Mouse (Mus musculus): ENCODE data around the gene Glyatl3.

Gene Glyatl3

GRCm38 (mm10) chr17:40914250-40914649, at the start of gene Glyatl3:
TSS of gene Glyatl3 (minus strand) at chr17:40914350.
- no peak for DNase-seq (ENCODE audit: low read depth, low spot score)

DNA sequence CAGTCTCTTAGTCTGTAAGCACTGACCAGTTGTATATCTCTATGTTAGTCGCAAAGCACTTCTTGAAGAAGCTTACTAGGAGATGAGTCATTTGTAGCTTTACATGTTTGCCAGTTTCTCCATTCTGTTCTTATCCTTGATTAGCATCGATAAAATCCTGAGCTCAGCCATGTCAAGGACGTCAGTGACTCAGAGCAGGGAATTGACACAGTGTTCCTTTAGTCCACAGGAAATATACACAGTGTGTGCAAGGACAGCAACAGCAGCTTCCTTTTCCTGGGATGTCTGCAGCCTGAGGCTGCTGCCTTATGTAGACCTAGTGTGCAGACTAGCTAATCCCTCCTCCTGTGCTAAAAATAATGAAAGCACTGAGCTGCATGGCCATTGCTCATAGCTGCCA, 34.4 kb upstream of the Glyatl3 start:
- no peak for DNase-seq (ENCODE audit: low read depth, low spot score)

- peak; percentile 98 for DNase-seq (ENCODE audit: low read depth, low spot score)
Measured at GRCm38 (mm10) chr17:40934420-40935231, 20.5 kb upstream of the Glyatl3 start, which contains the start of the genes Mut and Cenpq. TSS of gene Mut (plus strand) at chr17:40934685. TSS of gene Cenpq (minus strand) at chr17:40935047.

DNA sequence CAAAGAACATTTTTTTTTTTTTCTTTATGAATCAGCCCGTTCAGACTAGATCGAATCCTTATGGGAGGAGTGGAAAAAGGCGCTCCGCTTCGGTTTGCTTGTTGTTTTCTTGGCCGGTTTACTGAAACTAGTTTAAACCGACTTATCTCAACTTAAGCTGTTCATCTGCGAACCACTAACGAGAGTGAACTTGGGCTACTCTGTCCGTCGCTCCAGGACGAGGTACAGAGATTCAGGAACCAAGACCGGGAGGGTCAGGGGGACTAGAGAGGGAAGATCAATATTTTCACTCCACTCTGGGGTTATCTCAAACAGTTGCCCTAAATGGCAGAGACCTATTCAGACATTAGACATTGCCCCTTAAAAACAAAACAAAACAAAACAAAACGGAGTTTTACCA, 19.8 kb upstream of the Glyatl3 start:
- DNase-seq (ENCODE audit: low read depth, low spot score) = peak; percentile 4

DNA sequence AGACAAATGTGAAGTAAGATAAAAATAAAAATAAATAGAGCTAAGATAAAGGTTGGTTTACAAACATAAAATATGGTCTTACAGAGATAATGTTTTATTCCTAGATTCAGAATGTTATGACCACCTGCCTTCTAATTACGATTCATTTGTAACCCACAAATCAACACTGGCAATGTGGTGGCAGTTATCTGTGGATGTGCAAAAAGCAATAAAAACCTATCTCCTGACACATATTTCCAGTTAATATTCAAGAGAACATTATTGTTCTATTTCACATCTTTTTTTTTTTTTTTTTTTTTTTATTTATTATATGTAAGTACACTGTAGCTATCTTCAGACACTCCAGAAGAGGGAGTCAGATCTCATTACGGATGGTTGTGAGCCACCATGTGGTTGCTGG, 1.3 kb upstream of the Glyatl3 start:
- no peak for DNase-seq (ENCODE audit: low read depth, low spot score)

DNA sequence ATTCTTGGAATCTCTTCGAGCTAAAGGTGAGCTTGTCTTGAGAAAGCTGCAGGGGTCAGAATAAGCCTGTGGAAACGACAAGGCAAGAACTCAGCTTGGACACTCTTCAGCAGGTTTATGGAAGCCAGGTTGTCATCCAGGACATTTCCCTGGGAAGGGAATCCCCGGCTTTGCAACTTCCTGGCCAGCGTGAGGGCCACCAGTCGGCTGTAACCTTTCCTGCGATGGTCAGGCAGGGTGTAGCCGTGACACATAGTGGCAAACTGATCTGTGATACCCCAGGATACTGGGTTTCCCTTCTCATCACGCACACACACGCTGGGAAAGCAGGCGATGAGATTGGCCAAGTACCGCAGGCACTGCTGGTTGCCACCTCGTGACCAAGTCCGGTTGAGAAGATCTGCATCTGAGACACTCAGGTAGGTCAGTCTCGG, 9.4 kb downstream of the Glyatl3 start:
- DNase-seq (ENCODE audit: low read depth, low spot score) = no peak

- DNase-seq (ENCODE audit: low read depth, low spot score) = no peak
Measured at GRCm38 (mm10) chr17:40904056-40904597, 10.0 kb downstream of the Glyatl3 start.

GRCm38 (mm10) chr17:40903345-40903744, 10.8 kb downstream of the Glyatl3 start:
- no peak for DNase-seq (ENCODE audit: low read depth, low spot score)

DNA sequence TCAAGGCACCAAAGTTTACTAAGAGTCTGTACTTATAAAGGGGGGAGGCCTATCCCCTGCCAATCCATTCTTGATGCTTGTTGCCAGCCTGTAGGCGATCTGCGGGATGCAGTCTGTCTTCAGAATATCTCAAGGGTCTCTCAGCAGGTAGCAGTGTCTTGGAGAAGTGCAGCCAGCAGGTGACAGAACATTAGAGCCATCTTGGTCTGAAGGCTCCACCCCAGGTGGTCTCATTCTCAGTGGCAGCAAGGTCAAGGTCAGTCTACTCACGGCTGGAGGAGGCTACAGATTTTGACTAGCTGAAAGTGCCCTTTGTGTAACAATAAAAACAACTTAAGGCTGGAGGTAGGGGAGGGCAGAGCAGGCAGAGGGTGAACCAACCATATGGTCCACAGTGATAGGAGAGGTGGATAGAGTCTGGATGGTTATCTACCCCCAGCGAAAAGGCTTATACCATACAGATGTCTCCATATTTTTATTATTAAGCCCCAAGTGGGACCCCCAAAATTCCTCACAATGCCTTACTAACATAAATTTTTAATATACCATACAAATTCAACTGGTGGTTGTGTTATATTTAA, 14.3 kb downstream of the Glyatl3 start:
- no peak for DNase-seq (ENCODE audit: low read depth, low spot score)

- no peak for DNase-seq (ENCODE audit: low read depth, low spot score)
Measured at GRCm38 (mm10) chr17:40896863-40897262, 17.3 kb downstream of the Glyatl3 start.

- no peak for DNase-seq (ENCODE audit: low read depth, low spot score)
Measured at GRCm38 (mm10) chr17:40887849-40888536, 26.2 kb downstream of the Glyatl3 start.

DNA sequence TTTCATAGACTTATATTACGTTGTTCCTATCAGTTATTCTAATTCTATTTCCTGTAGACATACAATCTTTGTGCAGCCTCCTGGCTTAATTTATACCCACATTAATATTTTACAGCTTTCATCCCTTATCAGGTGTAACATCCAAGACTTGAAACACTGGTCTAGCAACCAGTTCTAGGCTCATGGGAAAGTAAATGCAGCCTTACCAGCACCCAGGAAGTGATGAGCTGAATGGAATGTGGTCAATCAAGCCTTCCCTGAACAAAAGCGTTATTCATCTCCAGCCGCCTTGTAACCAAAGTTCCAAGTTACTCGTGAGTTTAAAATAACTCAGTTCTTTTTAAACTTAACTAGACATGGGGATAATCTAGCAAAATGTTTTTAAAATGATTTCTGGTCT, 29.0 kb downstream of the Glyatl3 start:
- DNase-seq (ENCODE audit: low read depth, low spot score) = no peak

DNA sequence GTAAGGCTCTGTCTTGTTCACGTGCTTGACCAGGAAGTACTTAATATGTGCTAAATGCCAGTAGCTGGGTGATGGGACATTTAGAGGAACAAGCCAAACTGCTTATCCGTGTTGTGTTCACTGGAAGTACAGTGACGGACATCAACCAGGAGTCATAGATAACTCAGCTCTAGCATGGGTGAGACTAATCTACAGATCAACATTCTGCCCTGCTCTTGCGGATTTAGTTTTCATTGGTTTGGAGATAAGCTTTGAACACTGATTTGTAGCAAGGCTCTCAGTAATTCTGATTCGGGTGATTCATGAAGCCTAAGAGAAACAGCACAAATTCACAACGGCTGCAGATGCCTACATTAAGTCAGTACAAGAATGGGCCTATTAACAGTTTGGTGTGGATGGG, 32.0 kb downstream of the Glyatl3 start:
- DNase-seq (ENCODE audit: low read depth, low spot score) = no peak

DNA sequence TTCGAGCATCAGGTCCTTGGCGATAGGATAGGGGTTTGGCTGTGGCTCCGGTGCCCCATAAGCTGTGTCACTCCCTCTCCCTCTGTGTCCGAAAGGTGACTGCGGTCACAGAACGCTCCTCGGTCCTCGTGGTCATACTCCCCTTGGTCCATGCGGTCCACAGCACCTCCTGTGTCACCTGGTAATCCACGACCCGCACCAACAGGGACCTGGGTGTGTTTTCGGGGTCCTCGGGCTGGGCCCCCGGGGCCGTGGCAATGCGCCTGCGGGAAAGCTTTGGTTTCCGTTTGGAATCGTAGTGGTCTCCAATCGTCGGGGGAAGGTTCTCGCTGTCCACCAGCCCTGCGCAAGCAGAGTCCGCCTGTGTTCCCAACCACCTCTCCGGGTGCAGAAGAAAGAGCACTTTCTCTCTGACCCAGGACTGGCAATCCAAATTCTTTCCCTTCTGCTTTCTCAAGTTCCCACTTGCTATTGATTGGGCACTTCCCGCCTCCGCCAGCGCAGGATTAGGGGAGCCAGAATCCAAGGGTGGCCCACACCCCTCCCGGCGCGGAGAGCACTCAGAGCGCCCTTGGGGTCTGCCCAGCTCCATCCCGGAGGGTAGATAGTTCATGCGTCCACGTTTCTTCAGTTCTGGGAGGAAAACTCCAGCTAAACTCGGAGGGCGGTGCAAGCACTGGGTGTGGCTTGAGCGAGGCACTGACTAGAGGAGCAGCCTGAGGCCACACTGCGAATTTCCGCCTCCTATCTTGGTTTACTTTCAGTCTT, 34.0 kb downstream of the Glyatl3 start, which contains the start of gene 9130008F23Rik:
9130008F23Rik (minus strand) TSS at position 636 of the 768 bp plus-strand sequence.
- DNase-seq (ENCODE audit: low read depth, low spot score) = peak; percentile 51

DNA sequence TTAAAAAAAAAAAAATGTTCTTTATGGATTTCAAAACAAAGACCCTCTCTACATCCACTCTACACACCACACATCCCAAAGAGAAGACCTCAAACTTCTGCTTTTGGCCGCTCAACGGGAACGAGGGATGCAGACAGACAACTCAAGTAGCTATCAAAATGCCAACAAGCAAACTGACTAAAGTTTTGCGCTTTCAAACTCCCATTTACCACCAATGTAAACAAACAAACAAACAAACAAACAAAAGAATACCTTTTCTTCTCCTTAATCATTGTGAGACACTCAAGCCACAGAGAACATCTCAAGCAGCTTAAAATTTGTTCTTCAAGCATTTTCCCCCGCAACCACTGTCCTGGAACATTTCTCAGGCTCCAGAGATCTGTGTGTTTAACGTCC, 34.6 kb downstream of the Glyatl3 start:
- DNase-seq (ENCODE audit: low read depth, low spot score) = no peak

DNA sequence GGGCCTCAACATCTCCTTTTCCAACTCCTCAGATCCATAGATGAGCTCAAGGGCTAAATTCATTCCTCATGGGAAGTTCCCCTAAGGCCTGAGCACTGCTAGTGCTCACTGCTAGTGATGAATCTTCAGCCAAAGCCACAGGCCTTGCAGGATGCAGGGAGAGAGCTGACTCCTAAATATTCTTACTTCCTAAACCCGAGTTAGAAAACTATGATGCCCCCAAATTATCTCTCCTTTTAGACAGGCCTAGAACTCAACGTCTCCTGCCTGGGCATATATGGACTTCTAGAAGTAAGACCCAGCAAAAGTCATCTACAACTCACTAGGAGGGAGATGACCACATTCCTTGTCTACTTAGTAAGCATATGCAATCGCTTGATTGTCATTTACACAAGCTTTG, 36.4 kb downstream of the Glyatl3 start:
- DNase-seq (ENCODE audit: low read depth, low spot score) = no peak

- DNase-seq (ENCODE audit: low read depth, low spot score) = no peak
Measured at GRCm38 (mm10) chr17:40875568-40875967, 38.6 kb downstream of the Glyatl3 start.

DNA sequence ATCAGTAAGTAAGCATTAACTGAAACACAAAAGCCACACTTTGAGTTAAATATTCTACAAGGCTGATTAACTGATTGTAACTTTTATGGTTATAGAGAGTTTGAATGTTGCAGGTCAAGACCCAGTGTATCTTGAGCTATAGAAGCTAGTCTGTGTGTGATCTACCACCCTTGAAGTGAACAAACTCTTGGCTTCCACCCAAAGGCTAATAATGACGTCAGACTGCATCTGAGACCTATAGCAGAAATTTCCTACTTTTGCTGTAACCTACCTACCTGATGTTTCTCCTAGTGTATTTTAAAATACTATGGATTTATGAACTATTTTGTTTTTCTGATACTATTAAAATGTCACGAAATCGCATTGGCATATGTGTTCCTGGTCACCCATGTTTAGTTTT, 39.4 kb downstream of the Glyatl3 start:
- DNase-seq (ENCODE audit: low read depth, low spot score) = no peak

DNA sequence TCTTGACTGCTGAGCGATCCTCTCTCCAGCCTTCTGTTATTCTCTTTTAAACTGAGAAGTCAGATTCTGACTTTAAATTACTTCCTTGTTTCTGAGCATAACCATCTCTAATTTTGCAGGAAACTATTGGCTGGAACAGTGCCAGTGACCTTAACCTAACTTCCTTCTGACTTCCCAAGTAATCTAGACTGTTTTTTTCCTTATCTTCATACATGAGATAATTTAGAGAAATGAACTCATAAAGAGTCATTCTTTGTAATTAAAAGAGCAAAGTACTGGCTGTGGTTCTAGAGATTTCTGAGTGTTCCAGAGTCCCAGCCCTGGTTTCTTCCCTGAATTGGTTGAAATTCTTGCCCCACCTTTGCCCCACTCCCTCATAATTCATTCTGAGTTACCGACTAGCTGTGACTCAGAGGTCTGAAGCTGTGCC, 40.6 kb downstream of the Glyatl3 start:
- DNase-seq (ENCODE audit: low read depth, low spot score) = peak; percentile 12

DNA sequence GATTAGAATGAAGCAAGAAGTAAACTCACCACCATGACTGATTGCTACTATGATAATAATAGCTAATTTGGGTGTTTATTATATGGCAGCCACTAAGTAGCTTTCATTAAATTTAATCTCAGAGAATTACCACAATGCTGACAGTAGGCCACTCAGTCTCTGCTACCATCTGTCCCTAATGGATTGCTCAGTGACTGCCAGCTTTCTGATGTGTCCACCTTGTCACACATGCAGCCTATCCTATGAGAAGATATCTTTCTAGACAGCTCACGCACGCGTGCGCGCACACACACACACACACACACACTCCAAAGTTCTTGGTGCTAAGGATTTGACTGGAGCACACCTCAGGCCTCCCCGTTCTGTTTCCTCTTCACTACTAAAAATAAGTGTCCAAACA, 41.5 kb downstream of the Glyatl3 start:
- no peak for DNase-seq (ENCODE audit: low read depth, low spot score)

All from skeletal muscle tissue, adult 2 months (tissue).